Mouse (Mus musculus) kidney, adult 2 months (tissue): Measurements from ENCODE around the gene Flywch1. TPM values are rescaled to one million over a fixed set of nuclear protein-coding genes. Genes with fewer than 3 reads are reported as not detected.

Source experiments
- DNase-seq: peaks from one replicate; pipeline ENCODE4 v3.0.0; 2021
- H3K27ac ChIP-seq: fragments of 200-500 bp; 2 replicates; pipeline ENCODE4 v1.5.1; 2012; ENCODE audit warnings: low read depth, low read length, control low read depth, inconsistent platforms; ENCODE audit not compliant: insufficient read depth
- H3K27me3 ChIP-seq: fragments of 200-500 bp; replicated peaks from 2 replicates; pipeline ENCODE4 v1.6.1; 2012; ENCODE audit warnings: mild to moderate bottlenecking, moderate library complexity, low read length, inconsistent platforms; ENCODE audit not compliant: control insufficient read depth, insufficient read depth
- H3K36me3 ChIP-seq: fragments of 200-500 bp; 2 replicates; pipeline ENCODE4 v1.6.1; 2012; ENCODE audit warnings: mild to moderate bottlenecking, moderate library complexity, low read length, inconsistent platforms; ENCODE audit not compliant: control insufficient read depth, insufficient read depth
- H3K4me1 ChIP-seq: fragments of 200-500 bp; 2 replicates; pipeline ENCODE4 v1.6.1; 2011; ENCODE audit warnings: low read length; ENCODE audit not compliant: control insufficient read depth, insufficient read depth
- H3K4me3 ChIP-seq: fragments of 200-500 bp; 2 replicates; pipeline ENCODE4 v1.5.1; 2011; ENCODE audit warnings: mild to moderate bottlenecking, low read depth, low read length, control low read depth; ENCODE audit not compliant: insufficient read depth
- CTCF ChIP-seq: fragments of 200-500 bp; conservative IDR thresholded peaks from 2 replicates; pipeline ENCODE4 v1.5.1; 2011; ENCODE audit warnings: low read depth, mild to moderate bottlenecking, control low read depth, low read length, moderate library complexity, mixed read lengths; ENCODE audit not compliant: insufficient read depth, insufficient read length
- POLR2A ChIP-seq: fragments of 200-500 bp; IDR thresholded peaks from one replicate; pipeline ENCODE4 v1.6.1; 2011; ENCODE audit warnings: low read depth, low read length, control low read depth
- WGBS: fragments of 180-500 bp; shearing (Covaris S2); methylation state at CpG from one replicate; pipeline ENCODE4 v1.1.7; 2018; 5-methylcytosine and 5-hydroxymethylcytosine counted together
- polyA plus RNA-seq: library from polyadenylated mRNA; depleted of rRNA; stranded (reverse); fragments of >200 nt; gene quantifications from 2 replicates; pipeline ENCODE4 v1.2.3, GENCODE M21; 2012

Flywch1 gene
- polyA plus RNA-seq, 1 experiment, result 41.7 TPM

DNA sequence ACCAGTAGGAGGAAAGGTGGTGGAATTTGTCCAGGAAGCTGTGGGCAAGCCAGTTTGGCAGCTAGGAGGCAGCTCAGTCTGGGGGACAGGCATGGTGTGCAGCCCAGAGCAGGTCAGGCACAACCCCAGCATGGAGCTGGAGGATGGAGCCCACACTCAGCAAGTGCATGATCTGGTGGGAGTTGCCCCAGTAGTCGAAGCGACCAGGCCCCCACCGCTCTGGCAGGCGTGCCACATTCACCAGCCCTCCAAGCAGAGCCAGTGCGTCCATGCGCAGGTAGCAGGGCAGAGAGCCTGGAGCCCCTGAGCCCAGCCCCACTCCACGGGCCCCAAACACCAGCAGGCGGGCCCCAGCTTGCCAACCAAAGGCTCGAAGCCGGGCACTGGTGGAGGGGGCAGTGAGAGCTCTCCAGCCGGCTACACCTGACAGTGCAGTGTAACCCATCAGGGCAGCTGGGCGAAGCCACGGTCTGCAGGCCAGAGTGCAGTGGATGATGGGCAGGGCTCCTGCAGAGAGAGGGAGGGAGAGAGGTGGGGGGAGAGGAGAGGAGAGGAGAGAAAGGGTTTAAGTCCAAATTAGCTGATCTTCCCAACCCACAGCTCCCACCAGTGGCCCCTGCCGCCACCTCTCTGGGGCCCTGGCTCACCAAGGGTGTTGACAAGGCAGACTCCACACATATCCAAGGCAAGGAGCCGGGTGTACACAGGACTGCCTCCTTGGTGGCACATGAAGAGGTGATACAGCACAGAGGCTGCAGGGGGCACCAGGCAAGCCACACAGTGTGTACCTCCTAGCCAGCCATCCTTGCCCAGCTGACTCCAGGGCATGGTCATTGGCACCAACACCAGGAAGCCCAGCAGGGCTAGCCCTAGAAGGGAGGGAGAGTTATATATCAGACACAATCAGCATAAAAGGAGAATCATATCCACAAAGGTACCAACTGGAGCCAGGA lies 33.6 kb downstream of the Flywch1 start:
- Histone ChIP-seq H3K4me1 (no peaks in the 10 kb centered on the region), H3K27ac (no peak overlapping the region), H3K27me3 (no peaks in the 10 kb centered on the region), H3K4me3 (no peak overlapping the region), H3K36me3 (no peaks in the 10 kb centered on the region)
- TF ChIP-seq POLR2A (no peak), CTCF (no peak)
- 68% methylated on average over 15 of the region's 15 CpGs for WGBS
- DNase-seq, result peak; percentile 21

- DNase-seq, result peak; percentile 46
- Histone ChIP-seq H3K36me3 (no peaks in the 10 kb centered on the region), H3K27ac (no peak overlapping the region), H3K4me1 (no peaks in the 10 kb centered on the region), H3K4me3 (no peak overlapping the region), H3K27me3 (no peaks in the 10 kb centered on the region)
- 47% methylated on average over 1 of the region's 1 CpGs for WGBS
- TF ChIP-seq POLR2A (no peak), CTCF (no peak)
These were observed 37.1 kb downstream of the Flywch1 start for GRCm38 (mm10) chr17:23734341-23734740.

- TF ChIP-seq CTCF (no peak), POLR2A (no peak)
- H3K4me1 ChIP-seq, result no peaks in the 10 kb centered on the region
These were observed 41.0 kb downstream of the Flywch1 start for GRCm38 (mm10) chr17:23730441-23730840.

GRCm38 (mm10) chr17:23726758-23727142 lies 44.7 kb downstream of the Flywch1 start:
- Histone ChIP-seq H3K36me3 (no peaks in the 10 kb centered on the region), H3K27ac (no peak overlapping the region), H3K4me3 (peak overlapping the region; percentile 66), H3K4me1 (no peaks in the 10 kb centered on the region), H3K27me3 (no peaks in the 10 kb centered on the region)
- WGBS, result 1% methylated on average over 20 of the region's 20 CpGs
- peak; percentile 81 for DNase-seq
- TF ChIP-seq CTCF (0 out of 2 replicates have a peak, but pooled peaks have one; percentile 12), POLR2A (no peak)

More at GRCm38 (mm10) chr17:23730441-23730840, 41.0 kb downstream of the Flywch1 start:
- WGBS, result 54% methylated on average over 1 of the region's 1 CpGs
- DNase-seq, result no peak
- Histone ChIP-seq H3K27ac (no peak overlapping the region), H3K36me3 (no peaks in the 10 kb centered on the region), H3K4me3 (no peak overlapping the region), H3K27me3 (no peaks in the 10 kb centered on the region)

DNA sequence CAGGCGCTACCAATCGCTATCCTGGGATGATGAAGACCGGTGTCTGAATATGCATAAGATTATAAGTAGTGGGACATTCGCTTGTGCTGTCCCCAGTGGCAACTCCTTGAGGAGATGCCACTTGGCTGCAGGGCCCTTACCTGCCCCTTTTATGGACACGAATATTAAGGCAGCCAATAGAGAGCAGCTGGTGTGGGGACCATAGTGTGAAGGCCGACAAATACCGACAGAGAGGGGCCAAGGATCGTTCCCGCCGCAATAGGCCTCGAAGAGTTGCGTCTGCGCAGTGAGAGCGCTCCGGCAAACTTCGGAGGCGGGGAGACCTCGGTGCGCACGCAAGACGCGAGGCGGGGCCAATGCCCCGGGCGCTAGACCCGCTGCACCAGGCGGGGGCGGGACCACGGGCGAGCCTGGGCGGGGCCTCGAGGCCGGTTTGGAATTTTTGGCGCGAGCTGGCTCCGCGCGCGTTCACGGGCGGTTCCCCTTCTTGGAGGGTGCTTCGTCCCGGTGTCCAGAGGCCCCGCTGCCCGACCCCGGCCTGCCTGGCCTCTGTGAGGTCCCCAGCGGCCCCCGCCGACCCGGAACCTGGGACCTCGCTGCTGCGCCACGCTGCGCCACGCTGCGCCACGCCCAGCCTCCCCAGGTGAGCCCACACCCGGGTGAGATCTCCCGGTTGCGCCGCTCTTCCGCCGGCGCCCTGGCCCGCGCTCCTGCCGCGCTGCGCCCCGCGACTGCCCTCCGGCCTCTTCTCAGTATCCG lies 45.2 kb downstream of the Flywch1 start, which contains the start of gene Pkmyt1:
Gene Pkmyt1 (plus strand): TSS at position 338 of the 759 bp plus-strand sequence.
- peak; percentile 97 for DNase-seq
- H3K4me3 ChIP-seq, result peak within 1 kb of the TSS; percentile 66
- no peaks in the 10 kb centered on the region for H3K36me3 ChIP-seq
- peak; percentile 60 for TF ChIP-seq POLR2A
- no peak for TF ChIP-seq CTCF
- no peak within 1 kb of the TSS for H3K27ac ChIP-seq
- H3K27me3 ChIP-seq, result no peaks in the 10 kb centered on the region
- H3K4me1 ChIP-seq, result no peaks in the 10 kb centered on the region; the same call in 1 of the 2 replicates
- under 1% methylated on average over 73 of the region's 73 CpGs for WGBS

GRCm38 (mm10) chr17:23725477-23725876 lies 45.9 kb downstream of the Flywch1 start:
- Histone ChIP-seq H3K36me3 (no peaks in the 10 kb centered on the region), H3K27ac (no peak overlapping the region), H3K4me1 (no peaks in the 10 kb centered on the region; the same call in 1 of the 2 replicates), H3K27me3 (no peaks in the 10 kb centered on the region), H3K4me3 (peak overlapping the region; percentile 66; the same call in 1 of the 2 replicates)
- no peak for DNase-seq
- TF ChIP-seq POLR2A (no peak), CTCF (no peak)
- 59% methylated on average over 4 of the region's 4 CpGs for WGBS
